ENCODE assay signal across 8 mouse cellular contexts in the genomic region with DNA sequence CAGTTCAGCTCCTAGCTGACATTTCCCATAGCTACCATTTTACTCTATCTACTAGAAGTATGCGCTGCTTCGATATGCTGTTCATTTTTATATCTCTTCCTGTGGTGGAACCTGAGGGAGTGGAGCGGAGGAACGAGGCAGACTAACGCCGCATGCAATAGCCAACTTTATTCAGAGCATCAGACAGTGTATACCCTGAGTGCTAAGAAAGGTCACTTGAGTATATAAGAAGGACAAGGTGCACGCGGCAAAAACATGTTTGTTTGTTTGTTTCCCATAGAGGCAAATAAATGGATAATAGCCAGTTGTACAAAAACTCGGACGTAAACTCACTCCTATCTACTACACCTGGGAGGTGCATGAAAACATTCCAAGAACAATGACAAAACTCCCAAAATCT. TPM values are rescaled to one million over a fixed set of nuclear protein-coding genes. Genes with fewer than 3 reads are reported as not detected.
DNase-seq lines count a peak whose midpoint lies in the region; ATAC-seq and TF ChIP-seq lines count a peak whose summit lies in the region.

No protein-coding gene starts in this region.

- 0 out of 2 replicates have a peak, but pooled peaks cover 8% of the 10 kb centered on the region for H3K79me2 ChIP-seq in CH12.LX (replicated peaks; ENCODE audit: control insufficient read depth, extremely low read depth, insufficient read depth, poor library complexity, severe bottlenecking)

- no peaks in the 10 kb centered on the region for H3K27me3 ChIP-seq in CH12.LX (replicated peaks)
- H3K27me3 ChIP-seq in forebrain, embryonic 14.5 days (replicated peaks; ENCODE audit: control insufficient read depth, insufficient read depth, low read length): no peaks in the 10 kb centered on the region
- no peaks in the 10 kb centered on the region for H3K27me3 ChIP-seq in liver, embryonic 12.5 days (replicated peaks)

- peak overlapping the region in 2 of 3 experiments; percentile 69 to 70 for H3K4me3 ChIP-seq in CH12.LX (replicated peaks in 1 of 3; ENCODE audit: low read depth in 2 of 3, low read length in 2 of 3, poor library complexity in 1 of 3)
- H3K4me3 ChIP-seq in forebrain, embryonic 14.5 days (ENCODE audit: low read depth, low read length): peak overlapping the region; percentile 64
- H3K4me3 ChIP-seq in liver, embryonic 12.5 days: peak overlapping the region; percentile 80

- no peak overlapping the region for H3K27ac ChIP-seq in CH12.LX (ENCODE audit: insufficient read depth, low read depth)
- peak overlapping the region; percentile 98; the same call in 1 of the 2 replicates for H3K27ac ChIP-seq in forebrain, embryonic 14.5 days (ENCODE audit: low read depth, low read length)
- H3K27ac ChIP-seq in liver, embryonic 12.5 days: no peak overlapping the region

- peak overlapping the region; percentile 71 for H3K9ac ChIP-seq in CH12.LX (ENCODE audit: insufficient read depth, low read depth)
- peak overlapping the region; percentile 90 for H3K9ac ChIP-seq in forebrain, embryonic 14.5 days (ENCODE audit: low read length)
- H3K9ac ChIP-seq in liver, embryonic 12.5 days: peak overlapping the region; percentile 50; the same call in 1 of the 2 replicates

- WGBS in forebrain, embryonic 14.5 days: 83% methylated on average over 10 of the region's 10 CpGs
- 80% methylated on average over 10 of the region's 10 CpGs for WGBS in liver, embryonic 12.5 days (ENCODE audit: insufficient replicate concordance)

- peak overlapping the region; percentile 77 for H3K4me2 ChIP-seq in CH12.LX (ENCODE audit: insufficient read depth, low read depth, poor library complexity, severe bottlenecking)
- H3K4me2 ChIP-seq in forebrain, embryonic 14.5 days (ENCODE audit: low read length): peak overlapping the region; percentile 60
- peak overlapping the region; percentile 77 for H3K4me2 ChIP-seq in liver, embryonic 12.5 days

- TF ChIP-seq CTCF in CH12.LX (conservative IDR thresholded peaks at IDR 0.05 in 1 of 2, IDR thresholded peaks at IDR 0.05 in 1 of 2; ENCODE audit: low read depth in 2 of 2, low read length in 2 of 2): no peak

- dilution Hi-C loops in CH12.LX (cut with MboI; ENCODE audit: extremely low pct_ligation_motif_present, extremely low pct_unique_long_range_greater_than_20kb, low sequenced_read_pairs): no loop called here

- peak; percentile 14 for DNase-seq in cerebellum, adult 9-11 months
- no peak for DNase-seq in cerebellum, adult 11 months
- DNase-seq in CH12.LX (ENCODE audit: extremely low read depth): no peak
- DNase-seq in forebrain, embryonic 14.5 days (ENCODE audit: low spot score): no peak
- DNase-seq in adrenal gland, adult 2 months: no peak

- no peak for TF ChIP-seq RAD21 in CH12.LX (IDR thresholded peaks at IDR 0.05; ENCODE audit: low read depth, low read length)

- no peaks in the 10 kb centered on the region for H3K9me3 ChIP-seq in CH12.LX (replicated peaks; ENCODE audit: low read length)
- no peaks in the 10 kb centered on the region for H3K9me3 ChIP-seq in forebrain, embryonic 14.5 days (replicated peaks; ENCODE audit: control insufficient read depth, low read length)
- no peaks in the 10 kb centered on the region for H3K9me3 ChIP-seq in liver, embryonic 12.5 days (replicated peaks)

- peaks cover 9 to 28% of the 10 kb centered on the region in 2 experiments for H3K4me1 ChIP-seq in CH12.LX (ENCODE audit: control insufficient read depth in 1 of 2, insufficient read depth in 2 of 2)
- H3K4me1 ChIP-seq in forebrain, embryonic 14.5 days (ENCODE audit: control insufficient read depth, insufficient read depth, low read length): peaks cover 10% of the 10 kb centered on the region; the same call in 1 of the 2 replicates
- peaks cover 27% of the 10 kb centered on the region for H3K4me1 ChIP-seq in liver, embryonic 12.5 days

- H3K36me3 ChIP-seq in CH12.LX (replicated peaks in 1 of 2; ENCODE audit: control insufficient read depth in 1 of 2, insufficient read depth in 1 of 2, low read length in 1 of 2): peaks cover 0 to 4% of the 10 kb centered on the region in 2 experiments
- H3K36me3 ChIP-seq in forebrain, embryonic 14.5 days (ENCODE audit: control insufficient read depth, insufficient read depth, low read length): no peaks in the 10 kb centered on the region
- no peaks in the 10 kb centered on the region for H3K36me3 ChIP-seq in liver, embryonic 12.5 days

- no peak for TF ChIP-seq EP300 in CH12.LX (IDR thresholded peaks at IDR 0.05; ENCODE audit: low read length)

- no peak for ATAC-seq in forebrain, embryonic 14.5 days
- no peak for ATAC-seq in liver, embryonic 12.5 days
- no peak for ATAC-seq in frontal cortex, adult (ENCODE audit: low TSS enrichment)
- ATAC-seq in megakaryocyte-erythroid progenitor cell, adult 5-6 weeks (replicated peaks; ENCODE audit: low FRiP score, low TSS enrichment, poor library complexity, severe bottlenecking): no peak

- no peak for TF ChIP-seq POLR2A in CH12.LX (IDR thresholded peaks at IDR 0.05; ENCODE audit: low read depth, low read length)

- in situ Hi-C loops in CH12.LX (cut with MboI; ENCODE audit: low pct_ligation_motif_present, low pct_unique_long_range_greater_than_20kb, low sequenced_read_pairs): no loop called here

TF ChIP-seq in CH12.LX, 34 proteins besides CTCF, POLR2A, EP300 and RAD21:
- TF ChIP-seq NRF1 (IDR thresholded peaks at IDR 0.05; ENCODE audit: low read depth, low read length): no peak
- TF ChIP-seq CHD1 (IDR thresholded peaks at IDR 0.05; ENCODE audit: low read depth, low read length): 0 out of 2 replicates have a peak, but pooled peaks have one; percentile 0
- TF ChIP-seq ZNF384 (IDR thresholded peaks at IDR 0.05; ENCODE audit: low read depth, low read length): no peak

RNA-seq across cellular contexts. Expression of a gene that starts 0.8 kb away (rescaled TPM):
- total RNA-seq in CH12.LX (2012; rRNA removed) (22.6 and 26.1 TPM in 2 replicates), CH12.LX (2014; rRNA removed) (51.1 and 53.9 TPM in 2 replicates)
- polyA plus RNA-seq in CH12.LX (2012; ENCODE audit: insufficient read length, low read depth): 37.8 and 39.1 TPM in 2 replicates
- 16.6 and 18.5 TPM in 2 replicates for polyA plus RNA-seq in forebrain, embryonic 14.5 days (2014; fragmentation: Nextera tagmentation; extraction: Ambion mirVana)
- polyA plus RNA-seq in liver, embryonic 12.5 days (2016; fragmentation: Nextera tagmentation; extraction: Ambion mirVana): 8.3 and 9.5 TPM in 2 replicates
- 10 to 100 TPM; 17.0 to 18.2 TPM for total RNA-seq in adrenal gland, adult 2 months (2021)
- 1.2 and 2.0 TPM in 2 replicates for polyA plus RNA-seq in adrenal gland, adult 2 months (2012; rRNA removed)
- total RNA-seq in megakaryocyte-erythroid progenitor cell, adult 5-6 weeks (2014; fragmentation: Nextera tagmentation): 26.5 and 44.8 TPM in 2 replicates
- 27.7 and 42.9 TPM in 2 replicates for total RNA-seq in megakaryocyte-erythroid progenitor cell, adult 5-6 weeks (2017)

RNA-seq across cellular contexts. Expression of a gene that starts 18.4 kb away (rescaled TPM):
- total RNA-seq in CH12.LX (2012; rRNA removed): 0.04 and 0.13 TPM in 2 replicates
- 0.07 and 0.14 TPM in 2 replicates for total RNA-seq in CH12.LX (2014; rRNA removed)
- polyA plus RNA-seq in CH12.LX (2012; ENCODE audit: insufficient read length, low read depth): 0.10 and 0.17 TPM in 2 replicates
- 0.11 TPM in 1 of 2 replicates, not detected in the other for polyA plus RNA-seq in forebrain, embryonic 14.5 days (2014; fragmentation: Nextera tagmentation; extraction: Ambion mirVana)
- polyA plus RNA-seq in liver, embryonic 12.5 days (2016; fragmentation: Nextera tagmentation; extraction: Ambion mirVana): not detected in 2 replicates
- total RNA-seq in adrenal gland, adult 2 months (2021): not detected
- 0.12 and 0.17 TPM in 2 replicates for polyA plus RNA-seq in adrenal gland, adult 2 months (2012; rRNA removed)
- total RNA-seq in megakaryocyte-erythroid progenitor cell, adult 5-6 weeks (2014; fragmentation: Nextera tagmentation): not detected in 2 replicates
- total RNA-seq in megakaryocyte-erythroid progenitor cell, adult 5-6 weeks (2017): not detected in 2 replicates
